Mouse (Mus musculus): ENCODE measurements at regions not wholly inside any gene's neighbourhood (a gene's known extent, or its start where the extent isn't known, plus 50 kb on each side); places are given as distances from the start of the nearest gene placed in this dataset.

- TF ChIP-seq CTCF (IDR thresholded peaks at IDR 0.05; ENCODE audit: low read depth), result no peak
- TF ChIP-seq EP300 (IDR thresholded peaks at IDR 0.05; ENCODE audit: low read depth), result no peak
Measured at GRCm38 (mm10) chr13:46189726-46190125, 83.8 kb upstream of the Stmnd1 start.
